Mouse (Mus musculus) R1 (cell line): ENCODE data around the gene Krtap31-1.
"Not testable (repeated sequence)": the region's sequence is repeated elsewhere in the genome, so short reads cannot be mapped to it uniquely, and the experiment has no call there.

Source experiments
- DNase-seq: peaks from one replicate; pipeline ENCODE4 v3.0.0-alpha.2; 2018; ENCODE audit warnings: low read depth, low spot score

Gene Krtap31-1

DNA sequence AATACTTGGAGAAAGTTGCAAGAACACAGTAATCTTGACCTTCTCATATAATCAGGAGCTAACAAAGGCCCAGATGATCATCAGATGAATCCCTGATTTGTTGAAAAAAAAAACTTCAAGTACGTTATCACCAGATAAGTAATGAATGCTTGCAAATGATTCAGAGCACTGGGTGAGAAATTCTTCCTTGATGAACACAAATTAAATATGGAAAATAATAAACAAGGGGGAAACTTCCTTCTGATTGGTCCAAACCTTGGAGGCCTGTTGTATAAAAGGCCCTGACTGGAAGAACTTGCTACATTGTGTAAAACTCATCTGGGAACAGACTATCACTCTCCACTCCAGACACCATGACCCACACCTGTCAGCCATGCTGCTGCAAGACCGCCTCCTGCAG is at the start of gene Krtap31-1:
Krtap31-1 (plus strand) TSS at position 301 of the 400 bp plus-strand sequence.
- no peak for DNase-seq

DNA sequence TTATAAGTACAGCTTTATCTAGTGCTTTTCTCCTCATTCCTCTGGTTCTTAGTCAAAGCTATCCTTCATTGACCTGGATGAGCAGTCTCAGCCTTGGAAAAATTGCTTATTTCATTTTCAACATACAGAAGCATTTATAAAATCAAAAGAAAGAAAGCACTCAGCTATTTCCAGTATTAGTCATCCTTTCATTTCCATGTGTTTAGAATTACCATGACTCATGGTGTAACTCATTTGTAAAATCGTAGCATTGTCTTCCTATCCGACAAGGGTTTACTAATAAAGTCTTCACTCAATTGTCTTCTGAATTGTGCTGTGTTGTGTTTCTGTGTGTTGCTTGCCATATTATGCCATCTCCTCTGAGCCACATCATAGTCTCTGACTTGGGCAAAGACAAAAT is 49.0 kb upstream of the Krtap31-1 start:
- no peak for DNase-seq

DNA sequence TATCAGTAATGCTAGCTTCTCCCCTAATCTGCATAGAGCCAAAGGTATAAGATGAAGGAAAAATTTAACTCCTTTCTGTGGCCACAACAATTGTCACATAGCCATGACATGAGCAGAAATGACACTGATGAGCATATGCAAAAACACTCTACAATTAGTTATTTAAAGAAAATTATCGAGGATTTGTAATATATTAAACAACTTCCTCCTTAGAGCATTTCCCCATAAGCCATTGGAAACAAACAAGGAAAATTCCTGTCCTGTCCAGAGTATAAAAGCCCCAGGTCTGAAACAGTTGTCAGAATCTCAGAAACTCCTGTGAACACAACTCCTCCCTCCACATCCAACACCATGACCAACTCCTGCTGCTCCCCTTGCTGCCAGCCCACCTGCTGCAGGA is 43.5 kb upstream of the Krtap31-1 start, which contains the start of gene Gm11559:
Gm11559 (plus strand) TSS at position 301 of the 400 bp plus-strand sequence.
- DNase-seq, result not testable (repeated sequence)

DNA sequence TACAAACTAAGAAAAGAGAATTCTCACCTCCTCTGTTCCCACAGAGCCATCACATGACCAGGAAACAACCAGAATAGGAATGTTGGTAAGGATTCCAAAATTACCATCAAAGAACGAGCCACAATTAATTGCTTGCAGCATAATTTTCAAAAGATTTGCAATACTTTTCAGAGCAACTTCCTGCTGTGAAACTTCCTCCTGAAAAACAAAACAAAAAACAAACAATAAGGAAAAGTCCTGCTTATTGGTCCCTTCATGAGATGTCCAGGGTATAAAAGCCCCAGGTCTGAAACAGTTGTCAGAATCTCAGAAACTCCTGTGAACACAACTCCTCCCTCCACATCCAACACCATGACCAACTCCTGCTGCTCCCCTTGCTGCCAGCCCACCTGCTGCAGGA is 34.6 kb upstream of the Krtap31-1 start, which contains the start of gene Krtap9-1:
Krtap9-1 (plus strand) TSS at position 301 of the 400 bp plus-strand sequence.
- not testable (repeated sequence) for DNase-seq

DNA sequence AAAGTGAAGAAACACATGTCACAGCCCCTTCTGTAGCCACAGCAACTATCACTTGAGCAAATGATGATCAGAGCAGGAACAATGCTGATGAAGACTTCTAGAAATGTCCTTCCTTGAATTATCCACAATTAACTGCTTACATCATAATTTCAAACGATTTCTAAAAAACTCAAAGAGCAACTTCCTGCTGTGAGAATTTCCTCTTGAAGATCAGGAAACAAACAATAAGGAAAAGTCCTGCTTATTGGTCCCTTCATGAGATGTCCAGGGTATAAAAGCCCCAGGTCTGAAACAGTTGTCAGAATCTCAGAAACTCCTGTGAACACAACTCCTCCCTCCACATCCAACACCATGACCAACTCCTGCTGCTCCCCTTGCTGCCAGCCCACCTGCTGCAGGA is 28.8 kb upstream of the Krtap31-1 start, which contains the start of gene Gm11567:
Gm11567 (plus strand) TSS at position 301 of the 400 bp plus-strand sequence.
- not testable (repeated sequence) for DNase-seq

DNA sequence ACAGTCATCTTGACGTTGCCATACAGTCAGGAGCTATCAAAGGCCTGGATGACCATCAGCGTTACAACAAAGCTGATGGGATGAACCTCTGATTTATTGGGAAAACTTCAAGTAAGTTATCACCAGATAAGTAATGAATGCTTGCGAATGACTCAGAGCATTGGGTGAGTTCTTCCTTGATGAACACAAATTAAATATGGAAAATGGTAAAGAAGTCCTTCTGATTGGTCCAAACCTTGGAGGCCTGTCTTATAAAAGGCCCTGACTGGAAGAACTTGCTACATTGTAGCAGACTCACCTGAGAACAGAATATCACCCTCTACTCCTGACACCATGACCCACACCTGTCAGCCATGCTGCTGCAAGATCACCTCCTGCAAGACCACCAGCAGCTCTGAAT is 6.7 kb downstream of the Krtap31-1 start, which contains the start of gene Gm11565:
Gm11565 (plus strand) TSS at position 301 of the 400 bp plus-strand sequence.
- no peak for DNase-seq

DNA sequence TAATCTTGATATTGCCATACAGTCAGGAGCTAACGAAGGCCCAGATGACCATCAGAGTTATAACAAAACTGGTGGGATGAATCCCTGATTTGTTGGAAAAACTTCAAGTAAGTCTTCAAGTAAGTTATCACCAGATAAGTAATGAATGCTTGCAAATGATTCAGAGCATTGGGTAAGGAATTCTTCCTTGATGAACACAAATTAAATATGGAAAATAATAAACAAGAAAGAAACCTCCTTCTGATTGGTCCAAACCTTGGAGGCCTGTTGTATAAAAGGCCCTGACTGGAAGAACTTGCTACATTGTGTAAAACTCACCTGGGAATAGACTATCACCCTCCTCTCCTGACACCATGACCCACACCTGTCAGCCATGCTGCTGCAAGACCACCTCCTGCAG is 28.3 kb downstream of the Krtap31-1 start, which contains the start of gene Krtap31-2:
Krtap31-2 (plus strand) TSS at position 301 of the 400 bp plus-strand sequence.
- DNase-seq, result no peak

DNA sequence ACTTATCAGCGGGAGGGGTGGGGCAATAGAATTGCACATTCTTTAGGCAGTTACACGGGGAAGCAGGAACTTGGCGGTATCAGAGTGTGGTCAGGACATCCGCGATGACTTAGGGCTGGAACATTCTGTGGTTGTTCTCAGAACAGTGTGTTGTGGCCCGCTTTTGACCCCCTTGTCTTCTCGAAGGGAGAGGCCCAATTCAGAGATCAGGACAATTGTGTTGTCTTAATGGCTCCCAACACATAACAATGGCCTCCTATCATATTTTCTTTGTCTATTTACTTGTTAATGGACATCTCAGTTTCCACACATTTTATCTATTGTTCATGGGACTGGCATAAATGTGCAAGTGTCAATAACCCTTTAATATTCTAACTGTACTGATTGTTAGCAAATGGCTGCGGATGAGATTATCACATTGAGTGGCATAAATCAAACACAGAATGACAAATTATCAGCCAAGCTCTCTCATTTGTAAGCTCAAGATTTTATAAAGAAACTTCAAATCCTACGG is 30.1 kb downstream of the Krtap31-1 start:
- DNase-seq, result peak; percentile 61

DNA sequence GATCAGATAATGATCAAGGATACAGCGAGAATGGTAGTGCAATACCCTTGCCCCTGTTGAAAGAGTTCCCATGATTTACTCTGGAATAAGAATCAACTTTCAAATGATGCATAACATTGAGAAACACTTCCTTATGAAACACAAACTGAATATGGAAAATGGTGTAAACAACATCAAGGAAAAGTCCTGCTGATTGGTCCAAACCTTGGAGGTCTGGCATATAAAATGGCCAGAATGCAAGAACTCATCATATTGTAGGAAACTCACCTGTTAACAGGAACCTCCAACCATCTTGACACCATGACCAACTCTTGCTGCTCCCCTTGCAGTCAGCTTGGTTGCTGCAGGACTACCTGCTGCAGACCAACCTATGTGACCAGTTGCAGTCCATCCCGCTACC is 40.5 kb downstream of the Krtap31-1 start, which contains the start of gene Krtap9-5:
Krtap9-5 (plus strand) TSS at position 301 of the 400 bp plus-strand sequence.
- DNase-seq, result no peak
